Mouse (Mus musculus) layer of hippocampus, adult 18-20 months (tissue): ENCODE data around the gene Smc1a. TPM values are rescaled to one million over a fixed set of nuclear protein-coding genes. Genes with fewer than 3 reads are reported as not detected.

ENCODE experiments used
- total RNA-seq, 2 experiments: library from RNA; stranded (reverse); gene quantifications; 2 replicates each; pipeline ENCODE4 v1.2.3; 2021

Gene Smc1a
- total RNA-seq, 2 experiments from 2014 or later = 49.4 to 49.9 TPM

Other genes starting within 250 kb of the Smc1a start
- 100 to 1,000 TPM; 249 to 259 TPM for gene Huwe1, start 215.6 kb upstream of the Smc1a start, total RNA-seq
- gene Hsd17b10, start 14.6 kb upstream of the Smc1a start, total RNA-seq = 10 to 100 TPM; 48.6 to 49.5 TPM
- not detected for gene Ribc1, start 133 bp upstream of the Smc1a start, total RNA-seq
- 100 to 1,000 TPM; 157 to 175 TPM for gene Iqsec2, start 127.8 kb downstream of the Smc1a start, total RNA-seq
- 10 to 100 TPM; 45.4 to 79.6 TPM for gene Kdm5c, start 216.6 kb downstream of the Smc1a start, total RNA-seq